Mouse (Mus musculus) MEL (cell line): Measurements from ENCODE around the gene Ccdc88c. TPM values are rescaled to one million over a fixed set of nuclear protein-coding genes. Genes with fewer than 3 reads are reported as not detected.

ENCODE experiments used
- DNase-seq: peaks from one replicate; pipeline ENCODE4 v3.0.0; 2011; ENCODE audit warnings: low read depth, low spot score
- H3K27ac ChIP-seq: 2 replicates; pipeline ENCODE4 v1.5.1; 2012; ENCODE audit warnings: low read depth, mild to moderate bottlenecking, control low read depth, low read length, moderate library complexity; ENCODE audit not compliant: control insufficient read depth
- H3K27me3 ChIP-seq, 2 experiments: fragments of 150-350 bp in 1 of 2; sonication (generic) in 1 of 2; 2 replicates each; pipeline ENCODE4 v1.6.1; 2012; ENCODE audit warnings: low read length in 2 of 2, mild to moderate bottlenecking in 2 of 2, improper control_type of control experiment in 1 of 2, moderate library complexity in 1 of 2; ENCODE audit not compliant: insufficient read depth in 2 of 2, control insufficient read depth in 1 of 2
- H3K36me3 ChIP-seq, 2 experiments: 2 replicates each; pipeline ENCODE4 v1.6.1; 2012 to 2014; ENCODE audit warnings: low read length in 2 of 2, improper control_type of control experiment in 1 of 2, inconsistent platforms in 1 of 2, mild to moderate bottlenecking in 1 of 2; ENCODE audit not compliant: insufficient read depth in 2 of 2, control insufficient read depth in 1 of 2
- H3K4me1 ChIP-seq, 2 experiments: fragments of 150-350 bp in 1 of 2; sonication (generic) in 1 of 2; 2 replicates each; pipeline ENCODE4 v1.6.1; 2012; ENCODE audit warnings: low read length in 2 of 2, improper control_type of control experiment in 1 of 2, mild to moderate bottlenecking in 1 of 2; ENCODE audit not compliant: insufficient read depth in 2 of 2, control insufficient read depth in 1 of 2
- H3K4me3 ChIP-seq, 2 experiments: fragments of 150-350 bp in 1 of 2; sonication (generic) in 1 of 2; 2 replicates each; pipeline ENCODE4 v1.5.1; 2012; ENCODE audit warnings: low read depth in 2 of 2, low read length in 2 of 2, mild to moderate bottlenecking in 2 of 2, moderate library complexity in 2 of 2, control low read depth in 1 of 2, improper control_type of control experiment in 1 of 2; ENCODE audit not compliant: control insufficient read depth in 1 of 2, insufficient read depth in 1 of 2
- H3K79me2 ChIP-seq: 2 replicates; pipeline ENCODE4 v1.6.1; 2012; ENCODE audit warnings: mild to moderate bottlenecking, low read length, moderate library complexity; ENCODE audit not compliant: control insufficient read depth, poor library complexity, insufficient read depth
- H3K9ac ChIP-seq: 2 replicates; pipeline ENCODE4 v1.6.1; 2012; ENCODE audit warnings: low read depth, mild to moderate bottlenecking, control low read depth, low read length, moderate library complexity; ENCODE audit not compliant: control insufficient read depth, poor library complexity, severe bottlenecking
- H3K9me3 ChIP-seq: fragments of 150-350 bp; sonication (generic); replicated peaks from 2 replicates; pipeline ENCODE4 v1.6.1; 2012; ENCODE audit warnings: mild to moderate bottlenecking, low read length, improper control_type of control experiment, moderate library complexity; ENCODE audit not compliant: insufficient read depth
- BHLHE40 ChIP-seq: IDR thresholded peaks from 2 replicates; pipeline ENCODE4 v1.6.1; 2012; ENCODE audit warnings: low read depth, mild to moderate bottlenecking, inconsistent platforms, low read length, improper control_type of control experiment, borderline replicate concordance
- CHD1 ChIP-seq: IDR thresholded peaks from 2 replicates; pipeline ENCODE4 v1.6.1; 2012; ENCODE audit warnings: low read depth, mild to moderate bottlenecking, inconsistent platforms, low read length, improper control_type of control experiment
- CHD2 ChIP-seq: IDR thresholded peaks from 2 replicates; pipeline ENCODE4 v1.6.1; 2011; ENCODE audit warnings: low read length, improper control_type of control experiment
- E2F4 ChIP-seq: IDR thresholded peaks from 2 replicates; pipeline ENCODE4 v1.6.1; 2011; ENCODE audit warnings: low read depth, low read length, improper control_type of control experiment, borderline replicate concordance
- ELF1 ChIP-seq: IDR thresholded peaks from 2 replicates; pipeline ENCODE4 v1.6.1; 2014; ENCODE audit warnings: low read depth, mild to moderate bottlenecking, inconsistent platforms, low read length, improper control_type of control experiment, moderate library complexity
- ETS1 ChIP-seq: IDR thresholded peaks from 2 replicates; pipeline ENCODE4 v1.6.1; 2012; ENCODE audit warnings: low read depth, mild to moderate bottlenecking, inconsistent platforms, low read length, improper control_type of control experiment, moderate library complexity
- GABPA ChIP-seq: IDR thresholded peaks from 2 replicates; pipeline ENCODE4 v1.6.1; 2012; ENCODE audit warnings: low read depth, mild to moderate bottlenecking, inconsistent platforms, low read length, improper control_type of control experiment, moderate library complexity
- GATA1 ChIP-seq: IDR thresholded peaks from 2 replicates; pipeline ENCODE4 v1.6.1; 2011; ENCODE audit warnings: low read depth, low read length, improper control_type of control experiment
- JUND ChIP-seq: IDR thresholded peaks from 2 replicates; pipeline ENCODE4 v1.6.1; 2011; ENCODE audit warnings: low read depth, mild to moderate bottlenecking, improper control_type of control experiment, low read length
- KAT2A ChIP-seq: conservative IDR thresholded peaks from 2 replicates; pipeline ENCODE4 v1.6.1; 2012; ENCODE audit warnings: low read depth, low read length, improper control_type of control experiment, inconsistent platforms
- MAZ ChIP-seq: IDR thresholded peaks from 2 replicates; pipeline ENCODE4 v1.6.1; 2012; ENCODE audit warnings: low read depth, mild to moderate bottlenecking, inconsistent platforms, low read length, improper control_type of control experiment
- MXI1 ChIP-seq: IDR thresholded peaks from 2 replicates; pipeline ENCODE4 v1.6.1; 2011; ENCODE audit warnings: mild to moderate bottlenecking, low read depth, low read length, improper control_type of control experiment
- MYC ChIP-seq: IDR thresholded peaks from 2 replicates; pipeline ENCODE4 v1.6.1; 2011; ENCODE audit warnings: low read depth, mild to moderate bottlenecking, low read length, improper control_type of control experiment, moderate library complexity
- NRF1 ChIP-seq: IDR thresholded peaks from 2 replicates; pipeline ENCODE4 v1.6.1; 2014; ENCODE audit warnings: low read depth, mild to moderate bottlenecking, inconsistent platforms, low read length, improper control_type of control experiment, moderate library complexity; ENCODE audit not compliant: poor library complexity, insufficient read depth, severe bottlenecking
- POLR2AphosphoS2 ChIP-seq: IDR thresholded peaks from 2 replicates; pipeline ENCODE4 v1.6.1; 2011; ENCODE audit warnings: low read length, improper control_type of control experiment
- POLR2AphosphoS5 ChIP-seq: IDR thresholded peaks from 2 replicates; pipeline ENCODE4 v1.6.1; 2012; ENCODE audit warnings: low read depth, borderline replicate concordance, mild to moderate bottlenecking, inconsistent platforms, low read length, moderate library complexity, mixed read lengths
- RAD21 ChIP-seq: IDR thresholded peaks from 2 replicates; pipeline ENCODE4 v1.6.1; 2011; ENCODE audit warnings: mild to moderate bottlenecking, low read depth, low read length, improper control_type of control experiment
- RCOR1 ChIP-seq: IDR thresholded peaks from 2 replicates; pipeline ENCODE4 v1.6.1; 2012; ENCODE audit warnings: low read depth, mild to moderate bottlenecking, inconsistent platforms, low read length, improper control_type of control experiment
- TBP ChIP-seq: IDR thresholded peaks from 2 replicates; pipeline ENCODE4 v1.8.0; 2011; ENCODE audit warnings: low read depth, low read length, improper control_type of control experiment
- USF2 ChIP-seq, 2 experiments: IDR thresholded peaks; 2 replicates each; pipeline ENCODE4 v1.6.1; 2011 to 2012; ENCODE audit warnings: improper control_type of control experiment in 2 of 2, low read length in 2 of 2, borderline replicate concordance in 1 of 2, inconsistent platforms in 1 of 2, low read depth in 1 of 2, mild to moderate bottlenecking in 1 of 2; ENCODE audit not compliant: insufficient read depth in 1 of 2
- ZC3H11A ChIP-seq: IDR thresholded peaks from 2 replicates; pipeline ENCODE4 v1.6.1; 2012; ENCODE audit warnings: low read depth, mild to moderate bottlenecking, inconsistent platforms, low read length, improper control_type of control experiment
- ZMIZ1 ChIP-seq: IDR thresholded peaks from 2 replicates; pipeline ENCODE4 v1.6.1; 2012; ENCODE audit warnings: low read depth, mild to moderate bottlenecking, inconsistent platforms, low read length, improper control_type of control experiment, moderate library complexity
- polyA plus RNA-seq, 2 experiments: library from polyadenylated mRNA; stranded (reverse) in 1 of 2; unstranded in 1 of 2; fragments of >175 nt in 1 of 2; fragments of >200 nt in 1 of 2; gene quantifications; 2 replicates each; pipeline versions ENCODE4 v1.2.1 to v1.2.4; 2012; ENCODE audit warnings: low replicate concordance in 2 of 2, low read depth in 1 of 2; ENCODE audit not compliant: insufficient read length in 2 of 2, insufficient read depth in 1 of 2, missing spikeins in 1 of 2
- total RNA-seq: library from RNA; depleted of rRNA; stranded (reverse); fragments of 300-350 nt; gene quantifications from 2 replicates; pipeline ENCODE4 v1.2.3, GENCODE M21; 2012

The Ccdc88c gene
- total and polyA plus RNA-seq, 3 experiments, result 8.7 to 15.3 TPM; not detected in 1

- H3K9me3 ChIP-seq, result no peaks in the 10 kb centered on the region
- DNase-seq, result no peak
- H3K27ac ChIP-seq, result no peak overlapping the region
- TF ChIP-seq MXI1, result no peak
- TF ChIP-seq POLR2AphosphoS2, result no peak
- no peak for TF ChIP-seq CHD2
- no peak for TF ChIP-seq RCOR1
- no peak for TF ChIP-seq JUND
- no peak for TF ChIP-seq USF2 (IDR thresholded peaks at IDR 0.05; ENCODE audit: borderline replicate concordance in 1 of 2, insufficient read depth in 1 of 2, low read depth in 1 of 2, low read length in 2 of 2)
- no peak for TF ChIP-seq KAT2A
- TF ChIP-seq NRF1, result no peak
- no peak for TF ChIP-seq MYC
- TF ChIP-seq CHD1, result no peak
- no peak overlapping the region for H3K9ac ChIP-seq
- no peaks in the 10 kb centered on the region for H3K79me2 ChIP-seq
- H3K36me3 ChIP-seq, result no peaks in the 10 kb centered on the region
- no peak overlapping the region for H3K4me3 ChIP-seq
- no peaks in the 10 kb centered on the region for H3K4me1 ChIP-seq
- H3K27me3 ChIP-seq, result peaks cover 6% of the 10 kb centered on the region in 2 experiments
Measured at GRCm38 (mm10) chr12:100896661-100897060, 132.2 kb downstream of the Ccdc88c start.

GRCm38 (mm10) chr12:100895504-100895903, 133.4 kb downstream of the Ccdc88c start:
- DNase-seq, result no peak
- Histone ChIP-seq H3K27me3 (peaks cover 3 to 6% of the 10 kb centered on the region in 2 experiments), H3K9me3 (no peaks in the 10 kb centered on the region), H3K79me2 (no peaks in the 10 kb centered on the region), H3K36me3 (peaks cover 0 to 2% of the 10 kb centered on the region in 2 experiments; a peak in 1 of 4 replicates), H3K4me3 (no peak overlapping the region), H3K27ac (no peak overlapping the region), H3K9ac (no peak overlapping the region), H3K4me1 (no peaks in the 10 kb centered on the region)
- TF ChIP-seq MXI1 (no peak), ELF1 (no peak), CHD2 (no peak), ZMIZ1 (no peak), CHD1 (no peak), GATA1 (no peak), POLR2AphosphoS5 (no peak), MAZ (no peak), GABPA (no peak), E2F4 (no peak), RAD21 (no peak), TBP (no peak), ETS1 (no peak), ZC3H11A (no peak), BHLHE40 (no peak), JUND (no peak)
